Mouse (Mus musculus): ENCODE data around the gene Sowaha.
"Not testable (repeated sequence)": the region's sequence is repeated elsewhere in the genome, so short reads cannot be mapped to it uniquely, and the experiment has no call there.

The Sowaha gene

DNA sequence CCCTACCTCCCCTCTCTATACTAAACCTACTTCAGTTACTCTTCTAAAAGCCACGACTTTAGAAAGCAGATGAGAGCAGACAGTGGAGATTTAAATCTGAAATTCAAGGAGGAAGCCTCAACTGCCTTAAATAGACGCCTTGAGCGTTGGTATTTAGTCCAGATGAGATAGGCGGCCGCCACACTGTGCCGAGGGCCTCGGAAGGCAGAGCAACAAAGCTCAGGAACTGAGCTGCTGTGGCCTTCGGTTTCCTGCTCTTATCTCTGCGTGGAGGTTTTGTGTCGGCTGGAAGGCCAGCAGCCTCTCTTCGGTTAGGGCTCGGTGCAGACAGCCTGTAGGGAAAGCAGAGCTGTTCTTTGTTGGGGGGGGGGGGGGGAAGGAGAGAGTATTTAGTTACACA lies 38.2 kb downstream of the Sowaha start:
- DNase-seq (ENCODE audit: low spot score in 2 of 2): no peak

DNA sequence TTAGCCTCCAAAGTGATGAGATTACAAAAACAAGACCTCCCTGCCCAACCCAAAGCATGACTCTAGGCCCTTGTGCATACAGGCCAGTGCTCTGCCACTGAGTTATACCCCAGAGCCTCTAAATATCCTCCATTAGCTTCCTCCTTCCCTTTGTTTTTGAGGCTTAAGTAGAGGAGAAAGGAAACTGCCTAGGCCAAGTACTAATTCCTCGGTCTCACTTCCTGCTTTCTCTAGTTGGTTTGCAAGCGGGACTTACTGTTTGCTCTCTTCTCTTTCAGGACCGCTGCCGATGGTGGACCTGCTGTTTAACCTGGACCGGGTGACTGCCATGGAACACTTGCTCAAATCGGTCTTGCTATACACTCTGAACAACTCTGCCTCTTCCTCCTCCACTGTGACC lies 43.7 kb downstream of the Sowaha start:
- DNase-seq (ENCODE audit: low spot score in 2 of 2): no peak

DNA sequence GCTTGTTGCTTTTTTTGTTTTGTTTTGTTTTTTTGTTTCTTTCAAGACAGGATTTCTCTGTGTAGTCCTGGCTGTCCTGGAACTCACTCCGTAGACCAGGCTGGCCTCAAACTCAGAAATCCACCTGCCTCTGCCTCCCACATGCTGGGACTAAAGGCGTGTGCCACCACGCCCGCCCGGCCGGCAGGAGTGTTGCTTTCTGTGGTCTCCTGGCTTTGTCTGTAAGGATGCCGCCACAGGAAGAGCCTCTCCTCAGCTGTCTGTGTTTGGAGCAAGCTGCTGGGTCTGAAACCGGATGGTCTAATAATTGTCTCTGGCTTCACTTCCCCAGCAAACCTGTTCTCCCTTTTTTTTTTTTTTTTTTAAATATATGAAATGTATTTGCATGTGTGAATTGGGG lies 44.6 kb downstream of the Sowaha start:
- no peak for DNase-seq (ENCODE audit: low spot score in 2 of 2)

DNA sequence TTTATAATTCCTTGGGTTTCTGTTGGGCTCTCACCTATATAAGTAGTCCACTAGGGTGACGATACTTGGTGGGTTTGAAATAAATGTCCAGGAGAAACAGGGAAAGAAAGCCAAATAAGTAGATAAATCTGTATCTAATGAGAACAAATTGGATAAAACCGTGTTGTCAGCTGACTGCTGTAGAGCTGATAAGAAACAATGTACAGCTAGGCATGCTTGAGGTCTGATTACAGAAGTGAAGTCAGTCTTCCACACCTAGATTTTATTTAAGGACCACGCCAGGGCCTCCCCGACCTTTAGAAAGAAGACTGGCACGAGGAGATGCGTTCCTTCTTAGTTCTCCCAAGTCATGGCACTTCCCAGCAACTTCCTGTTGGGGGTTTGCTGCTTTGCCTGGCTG lies 47.0 kb downstream of the Sowaha start:
- no peak for DNase-seq (ENCODE audit: low spot score in 2 of 2)

DNA sequence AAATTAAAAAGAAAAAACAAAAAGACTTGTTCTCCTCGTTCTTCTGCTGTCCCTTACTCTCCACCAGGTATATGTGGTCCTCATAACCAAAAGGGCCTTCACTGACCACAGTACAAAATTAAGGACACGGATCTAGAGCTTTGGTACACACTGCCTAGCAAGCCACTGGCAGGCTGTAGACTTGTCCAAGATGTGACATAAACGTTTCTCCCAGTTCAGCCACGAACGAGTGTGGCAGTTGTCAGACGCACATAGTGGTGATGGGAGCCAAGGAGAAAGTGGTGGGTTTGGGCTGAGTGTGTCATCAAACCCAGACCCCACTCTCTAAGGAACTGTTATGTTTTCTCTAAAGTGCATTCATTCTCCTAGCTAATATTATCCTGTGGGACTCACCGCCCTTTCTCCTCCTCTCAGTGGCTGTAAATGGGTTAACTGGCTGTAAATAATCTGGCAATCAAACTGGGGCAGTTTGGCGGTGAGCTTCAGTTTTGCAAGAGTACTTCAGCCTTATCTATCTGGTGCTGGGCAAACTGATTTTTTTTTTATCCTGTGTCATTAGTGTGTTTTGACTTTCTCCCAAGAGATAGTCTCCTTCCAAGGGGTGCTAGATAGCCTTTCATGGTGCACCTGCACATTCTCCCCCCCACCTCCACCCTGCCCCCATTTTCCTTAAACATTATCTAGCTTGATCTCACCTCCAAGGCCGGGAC lies 48.6 kb downstream of the Sowaha start:
- peak; percentile 18 to 22 for DNase-seq (ENCODE audit: low spot score in 2 of 2)

DNA sequence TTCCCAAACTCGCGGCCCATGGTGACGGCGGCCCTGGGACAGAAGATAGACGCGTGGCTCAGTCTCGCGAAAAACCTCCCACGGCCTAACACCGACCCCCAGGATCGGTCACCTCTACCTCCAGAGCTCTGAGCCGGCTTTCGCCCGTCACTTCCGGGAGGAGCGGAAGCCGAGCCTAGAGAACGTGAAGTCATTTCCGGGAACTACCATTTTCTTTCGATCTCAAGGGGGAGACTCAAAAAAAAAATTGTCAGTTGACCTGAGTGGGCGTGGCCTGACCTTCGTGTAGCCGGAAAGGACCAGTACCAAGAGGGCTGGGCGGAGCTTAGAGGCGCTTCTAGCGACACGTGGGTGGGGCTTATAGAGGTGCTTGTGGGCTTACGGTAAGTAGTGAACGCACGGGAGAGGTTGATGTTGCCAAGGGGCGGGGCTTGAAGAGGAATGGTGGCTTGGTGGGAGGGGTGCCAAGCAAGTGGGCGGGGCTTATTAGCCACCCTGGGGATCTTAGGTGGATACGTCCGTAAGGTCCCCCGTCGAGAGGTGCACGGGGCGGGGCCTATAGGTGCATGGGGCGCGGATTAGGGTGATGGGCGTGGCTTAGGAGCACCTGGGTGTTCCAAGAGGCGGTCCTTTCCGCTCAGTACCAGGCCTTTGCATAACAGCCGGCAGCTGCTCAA lies 49.3 kb downstream of the Sowaha start, which contains the start of the genes Uqcrq and Gdf9:
TSS of gene Uqcrq (minus strand) at position 162 of the 677 bp plus-strand sequence.
TSS of gene Gdf9 (plus strand) at position 354 of the 677 bp plus-strand sequence.
- peak; percentile 99 for DNase-seq (ENCODE audit: low spot score in 2 of 2)

DNA sequence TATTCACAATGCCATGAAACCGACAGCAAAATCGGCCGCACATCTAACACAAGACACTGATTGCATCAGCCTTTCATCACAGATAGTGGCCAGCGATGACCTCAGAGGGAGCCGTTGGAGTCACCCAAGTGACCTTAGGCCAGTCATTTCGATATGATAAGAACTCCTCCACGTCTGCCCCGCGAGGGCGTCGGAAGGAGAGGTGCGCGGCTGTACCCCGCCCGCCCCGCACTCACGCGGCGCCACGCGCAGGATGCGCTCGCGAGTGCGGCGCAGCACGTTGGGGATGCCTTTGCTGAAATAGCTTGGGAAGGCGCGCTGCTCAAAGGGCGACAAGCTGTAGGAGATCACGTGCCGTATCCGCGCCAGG lies 49.8 kb downstream of the Sowaha start:
- no peak for DNase-seq (ENCODE audit: low spot score in 2 of 2)

DNA sequence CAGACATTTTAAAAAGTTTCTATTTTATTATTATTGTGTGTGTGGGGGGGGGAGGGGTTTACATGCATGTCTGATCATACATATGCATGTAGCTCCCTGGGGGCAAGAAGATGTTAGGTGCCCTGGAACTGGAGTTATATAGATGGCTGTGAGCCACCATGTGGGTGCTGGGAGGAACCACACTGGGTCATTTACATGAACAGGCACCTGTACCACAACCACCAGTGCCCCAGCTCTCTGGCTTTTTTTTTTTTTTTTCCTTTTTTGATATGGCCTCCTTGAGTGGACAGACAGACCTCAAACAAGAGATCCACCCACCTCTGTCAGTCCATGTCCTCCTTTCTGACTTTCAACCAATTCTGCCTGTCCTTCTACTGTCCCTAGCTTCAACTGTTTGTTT lies 50.9 kb downstream of the Sowaha start:
- DNase-seq (ENCODE audit: low spot score in 2 of 2): no peak

DNA sequence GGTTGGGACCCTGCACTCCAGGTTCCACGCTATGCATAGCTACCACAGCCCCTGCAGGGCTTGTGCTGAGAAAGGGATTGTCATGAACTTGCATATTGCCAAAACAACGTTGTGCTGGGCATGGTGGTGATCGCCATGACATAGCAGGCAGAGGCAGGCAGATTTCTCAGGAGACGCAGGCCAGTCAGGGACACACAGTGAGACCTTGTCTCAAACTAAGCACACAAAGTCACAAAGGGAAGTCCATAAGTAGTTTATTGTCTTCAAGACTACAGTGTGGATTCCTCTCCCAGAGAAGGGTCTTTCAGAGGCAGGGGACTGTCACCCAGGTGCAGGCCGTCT lies 51.4 kb downstream of the Sowaha start:
- DNase-seq (ENCODE audit: low spot score in 2 of 2): no peak

DNA sequence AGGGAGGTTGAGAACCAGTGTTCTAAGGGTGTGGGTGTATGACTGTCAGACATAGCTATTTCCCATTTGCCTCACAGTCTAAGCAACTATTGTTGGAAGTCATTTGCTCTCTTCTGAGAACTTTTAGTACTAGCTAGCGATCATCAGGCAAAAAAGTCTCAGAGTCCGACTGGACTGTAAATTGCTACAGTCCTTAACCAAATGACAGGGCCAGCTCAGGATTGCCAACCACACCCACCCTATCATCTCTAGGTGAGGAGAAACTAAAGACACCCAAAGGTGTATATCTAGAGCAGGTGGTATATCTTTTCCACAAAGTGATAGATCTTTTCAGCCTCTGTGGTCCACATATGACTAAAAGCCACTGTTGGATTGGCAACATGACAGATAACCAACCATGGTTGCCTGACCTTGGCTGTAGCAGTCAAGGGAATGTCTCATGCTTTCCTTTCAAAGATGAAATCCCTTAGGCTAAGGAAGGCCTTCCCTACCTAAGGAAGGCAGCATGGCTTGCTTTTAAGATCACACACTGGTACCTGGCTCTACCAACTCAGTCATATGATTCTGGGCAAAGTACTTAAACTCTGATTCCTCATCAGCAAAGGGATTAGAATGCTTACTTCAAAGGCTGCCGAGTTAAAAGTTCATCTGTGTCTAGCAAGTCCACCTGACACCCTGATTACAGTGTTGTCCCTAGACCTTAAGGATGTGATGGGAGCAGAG lies 51.9 kb downstream of the Sowaha start:
- no peak for DNase-seq (ENCODE audit: low spot score in 2 of 2)

DNA sequence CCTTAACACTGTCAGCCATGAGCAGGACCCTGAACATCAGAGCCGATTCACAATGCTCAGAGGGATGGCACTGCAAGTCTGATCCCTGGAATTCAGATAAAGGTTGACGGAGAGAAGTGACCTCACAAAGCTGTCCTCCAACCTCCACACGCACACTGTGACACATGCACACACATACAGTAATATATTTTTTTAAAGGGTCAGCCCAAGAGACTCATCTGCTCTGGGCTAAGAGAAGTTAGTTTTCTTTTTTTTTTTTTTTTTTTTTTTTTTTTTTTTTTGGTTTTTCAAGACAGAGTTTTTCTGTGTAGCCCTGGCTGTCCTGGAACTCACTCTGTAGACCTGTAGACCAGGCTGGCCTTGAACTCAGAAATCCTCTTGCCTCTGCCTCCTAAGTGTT lies 53.2 kb downstream of the Sowaha start:
- DNase-seq (ENCODE audit: low spot score in 2 of 2): not testable (repeated sequence)
